Mouse (Mus musculus) neutrophil, adult 5-6 weeks (primary cell): Measurements from ENCODE around the gene Bag5. TPM values are rescaled to one million over a fixed set of nuclear protein-coding genes. Genes with fewer than 3 reads are reported as not detected.
"Not testable (repeated sequence)": the region's sequence is repeated elsewhere in the genome, so short reads cannot be mapped to it uniquely, and the experiment has no call there.

Experiments used
- ATAC-seq: fragments of 151-379, 151-347 bp; 2 replicates; pipeline ENCODE4 v1.8.0; 2017; ENCODE audit warnings: mild to moderate bottlenecking, moderate TSS enrichment; ENCODE audit not compliant: insufficient number of reproducible peaks, poor library complexity, low FRiP score, severe bottlenecking; ENCODE audit errors: extremely low read depth
- total RNA-seq: library from RNA; stranded (forward); fragments of 200-1000 nt; gene quantifications from 2 replicates; pipeline ENCODE4 v1.2.3, GENCODE M21; 2017

The Bag5 gene
- total RNA-seq, 1 experiment from 2014 or later: 19.8 TPM

GRCm38 (mm10) chr12:111738754-111739153 is 25.7 kb upstream of the Bag5 start:
- ATAC-seq: 0 out of 2 replicates have a peak, but pooled peaks have one; percentile 63

GRCm38 (mm10) chr12:111737370-111737769 is 24.3 kb upstream of the Bag5 start:
- no peak for ATAC-seq

GRCm38 (mm10) chr12:111736676-111737075 is 23.6 kb upstream of the Bag5 start:
- not testable (repeated sequence) for ATAC-seq

- no peak for ATAC-seq
These were observed 21.9 kb upstream of the Bag5 start for GRCm38 (mm10) chr12:111734912-111735311.

GRCm38 (mm10) chr12:111732921-111733320 is 19.9 kb upstream of the Bag5 start:
- ATAC-seq: no peak

- ATAC-seq: peak; percentile 94
These were observed 19.1 kb upstream of the Bag5 start for GRCm38 (mm10) chr12:111731822-111732807.

GRCm38 (mm10) chr12:111727956-111728355 is 14.9 kb upstream of the Bag5 start:
- ATAC-seq: no peak

GRCm38 (mm10) chr12:111726122-111726463 is 13.0 kb upstream of the Bag5 start:
- ATAC-seq: no peak

GRCm38 (mm10) chr12:111725338-111726121 is 12.5 kb upstream of the Bag5 start:
- no peak for ATAC-seq

GRCm38 (mm10) chr12:111724638-111725337 is 11.7 kb upstream of the Bag5 start:
- ATAC-seq: no peak

GRCm38 (mm10) chr12:111722654-111723053 is 9.6 kb upstream of the Bag5 start:
- no peak for ATAC-seq

GRCm38 (mm10) chr12:111720222-111720621 is 7.2 kb upstream of the Bag5 start:
- ATAC-seq: no peak

- ATAC-seq: no peak
These were observed 5.6 kb upstream of the Bag5 start for GRCm38 (mm10) chr12:111718656-111719055.

- no peak for ATAC-seq
These were observed 3.4 kb upstream of the Bag5 start for GRCm38 (mm10) chr12:111716505-111716904.

GRCm38 (mm10) chr12:111713880-111714279 is 823 bp upstream of the Bag5 start:
- not testable (repeated sequence) for ATAC-seq

- ATAC-seq: no peak
These were observed 581 bp downstream of the Bag5 start for GRCm38 (mm10) chr12:111712476-111712875.

- ATAC-seq: no peak
These were observed 3.0 kb downstream of the Bag5 start for GRCm38 (mm10) chr12:111710091-111710490.

GRCm38 (mm10) chr12:111708181-111708580 is 4.9 kb downstream of the Bag5 start:
- ATAC-seq: no peak
